In genomic region chrX:141324201-141324600, GRCm38 (mm10) we compare ENCODE assay signal across 8 mouse cellular contexts.
DNase-seq lines count a peak whose midpoint lies in the region.

No protein-coding gene starts in this region.

- peak; percentile 7 for DNase-seq in gastrocnemius, postnatal 14 days
- DNase-seq in gastrocnemius, postnatal 10 days: no peak
- peak; percentile 7 for DNase-seq in retina, embryonic 14.5 days (ENCODE audit: low spot score)
- DNase-seq in retina, postnatal 1 day: no peak
- peak; percentile 27 to 35 for DNase-seq in heart, postnatal 10 days
- peak; percentile 14 for DNase-seq in mesoderm, embryonic 11.5 days (ENCODE audit: low read depth, low spot score)
- no peak for DNase-seq in MN1 (ENCODE audit: low spot score)
- no peak for DNase-seq in c-Kit-positive CD71-positive TER-119-positive erythroid progenitor cells, embryonic 14.5 days (ENCODE audit: low spot score)

- intact Hi-C loops in gastrocnemius, postnatal 14 days (cut with DNase I; ENCODE audit: low total_unique reads): no loop called here
- intact Hi-C loops in heart, postnatal 10 days (cut with DNase I): no loop called here

Comparison
In these comparisons a context has a peak if more than half of its experiments do, and no peak if none do; other contexts are left out.
1. DNase-seq: peak in gastrocnemius, postnatal 14 days (single experiment), retina, embryonic 14.5 days (single experiment), heart, postnatal 10 days (2 of 2) and mesoderm, embryonic 11.5 days (single experiment); none in gastrocnemius, postnatal 10 days (single experiment), retina, postnatal 1 day (single experiment), MN1 (single experiment) and c-Kit-positive CD71-positive TER-119-positive erythroid progenitor cells, embryonic 14.5 days (single experiment).